Mouse (Mus musculus) CH12.LX (cell line): ENCODE measurements around the gene Gm5767. TPM values are rescaled to one million over a fixed set of nuclear protein-coding genes. Genes with fewer than 3 reads are reported as not detected.

Experiments
- DNase-seq: peaks from one replicate; pipeline ENCODE4 v3.0.0-alpha.2; 2013; ENCODE audit errors: extremely low read depth
- H3K27ac ChIP-seq: 2 replicates; pipeline ENCODE4 v1.5.1; 2012; ENCODE audit warnings: low read depth, mild to moderate bottlenecking, control low read depth, moderate library complexity; ENCODE audit not compliant: insufficient read depth
- H3K27me3 ChIP-seq: replicated peaks from 2 replicates; pipeline ENCODE3; 2012; ENCODE audit warnings: inconsistent platforms
- H3K36me3 ChIP-seq, 2 experiments: replicated peaks in 1 of 2; 2 replicates each; pipeline versions ENCODE3 to v1.6.1; 2012; ENCODE audit warnings: inconsistent platforms in 1 of 2, low read length in 1 of 2, mild to moderate bottlenecking in 1 of 2, mixed read lengths in 1 of 2, moderate library complexity in 1 of 2; ENCODE audit not compliant: control insufficient read depth in 1 of 2, insufficient read depth in 1 of 2
- H3K4me1 ChIP-seq, 2 experiments: 2 replicates each; pipeline ENCODE4 v1.6.1; 2012; ENCODE audit warnings: inconsistent platforms in 1 of 2, moderate library complexity in 1 of 2; ENCODE audit not compliant: insufficient read depth in 2 of 2, control insufficient read depth in 1 of 2
- H3K4me2 ChIP-seq: 2 replicates; pipeline ENCODE4 v1.6.1; 2012; ENCODE audit warnings: low read depth, mild to moderate bottlenecking, control low read depth; ENCODE audit not compliant: poor library complexity, insufficient read depth, severe bottlenecking
- H3K4me3 ChIP-seq, 3 experiments: fragments of 150-350 bp in 1 of 3; sonication (generic) in 1 of 3; replicated peaks in 1 of 3; 2 replicates each; pipeline versions ENCODE3 to v1.5.1; 2011 to 2012; ENCODE audit warnings: low read depth in 2 of 3, low read length in 2 of 3, mild to moderate bottlenecking in 2 of 3, moderate library complexity in 2 of 3, control low read depth in 1 of 3, improper control_type of control experiment in 1 of 3, inconsistent platforms in 1 of 3, mixed read lengths in 1 of 3; ENCODE audit not compliant: poor library complexity in 1 of 3
- H3K79me2 ChIP-seq: replicated peaks from 2 replicates; pipeline ENCODE4 v1.6.1; 2012; ENCODE audit warnings: mild to moderate bottlenecking, moderate library complexity; ENCODE audit not compliant: control insufficient read depth, poor library complexity, insufficient read depth, severe bottlenecking; ENCODE audit errors: extremely low read depth
- H3K9ac ChIP-seq: 2 replicates; pipeline ENCODE4 v1.6.1; 2012; ENCODE audit warnings: low read depth, mild to moderate bottlenecking, control low read depth, moderate library complexity; ENCODE audit not compliant: insufficient read depth
- H3K9me3 ChIP-seq: replicated peaks from 2 replicates; pipeline ENCODE3; 2012; ENCODE audit warnings: low read length, inconsistent platforms, mixed read lengths
- BHLHE40 ChIP-seq: IDR thresholded peaks from 2 replicates; pipeline ENCODE4 v1.6.1; 2011; ENCODE audit warnings: mild to moderate bottlenecking, low read depth, low read length, improper control_type of control experiment
- CHD1 ChIP-seq: IDR thresholded peaks from 2 replicates; pipeline ENCODE4 v1.6.1; 2012; ENCODE audit warnings: low read depth, low read length, improper control_type of control experiment, inconsistent platforms
- CHD2 ChIP-seq: IDR thresholded peaks from 2 replicates; pipeline ENCODE4 v1.6.1; 2011; ENCODE audit warnings: low read length, improper control_type of control experiment
- CTCF ChIP-seq, 2 experiments: IDR thresholded peaks in 1 of 2; conservative IDR thresholded peaks in 1 of 2; 2 replicates each; pipeline ENCODE4 v1.5.1; 2011 to 2012; ENCODE audit warnings: low read depth in 2 of 2, low read length in 2 of 2, improper control_type of control experiment in 1 of 2, inconsistent platforms in 1 of 2, mild to moderate bottlenecking in 1 of 2, moderate library complexity in 1 of 2
- E2F4 ChIP-seq: IDR thresholded peaks from 2 replicates; pipeline ENCODE4 v1.6.1; 2011; ENCODE audit warnings: low read depth, low read length, improper control_type of control experiment; ENCODE audit not compliant: insufficient replicate concordance
- ELF1 ChIP-seq: IDR thresholded peaks from 2 replicates; pipeline ENCODE4 v1.6.1; 2014; ENCODE audit warnings: low read depth, mild to moderate bottlenecking, inconsistent platforms, low read length, improper control_type of control experiment
- EP300 ChIP-seq: IDR thresholded peaks from 2 replicates; pipeline ENCODE4 v1.6.1; 2011; ENCODE audit warnings: low read length, improper control_type of control experiment
- ETS1 ChIP-seq: conservative IDR thresholded peaks from 2 replicates; pipeline ENCODE4 v1.6.1; 2012; ENCODE audit warnings: low read depth, mild to moderate bottlenecking, inconsistent platforms, low read length, improper control_type of control experiment, moderate library complexity
- GABPA ChIP-seq: IDR thresholded peaks from 2 replicates; pipeline ENCODE4 v1.6.1; 2012; ENCODE audit warnings: low read depth, low read length, improper control_type of control experiment, inconsistent platforms; ENCODE audit not compliant: insufficient replicate concordance
- HCFC1 ChIP-seq: IDR thresholded peaks from 2 replicates; pipeline ENCODE4 v1.6.1; 2012; ENCODE audit warnings: low read depth, mild to moderate bottlenecking, inconsistent platforms, low read length, improper control_type of control experiment
- IRF4 ChIP-seq: IDR thresholded peaks from 2 replicates; pipeline ENCODE4 v1.6.1; 2014; ENCODE audit warnings: low read depth, mild to moderate bottlenecking, inconsistent platforms, low read length, improper control_type of control experiment
- JUN ChIP-seq: IDR thresholded peaks from 2 replicates; pipeline ENCODE4 v1.6.1; 2011; ENCODE audit warnings: low read depth, mild to moderate bottlenecking, low read length, improper control_type of control experiment, moderate library complexity; ENCODE audit not compliant: insufficient read depth
- JUND ChIP-seq: conservative IDR thresholded peaks from 2 replicates; pipeline ENCODE4 v1.6.1; 2011; ENCODE audit warnings: low read depth, low read length, improper control_type of control experiment
- KAT2A ChIP-seq: IDR thresholded peaks from 2 replicates; pipeline ENCODE4 v1.6.1; 2012; ENCODE audit warnings: low read length, improper control_type of control experiment, inconsistent platforms; ENCODE audit not compliant: insufficient replicate concordance
- MAFK ChIP-seq: IDR thresholded peaks from 2 replicates; pipeline ENCODE4 v1.6.1; 2011; ENCODE audit warnings: low read length, improper control_type of control experiment; ENCODE audit not compliant: insufficient replicate concordance
- MAX ChIP-seq: IDR thresholded peaks from 2 replicates; pipeline ENCODE4 v1.6.1; 2011; ENCODE audit warnings: low read length, improper control_type of control experiment
- MAZ ChIP-seq: IDR thresholded peaks from 2 replicates; pipeline ENCODE4 v1.6.1; 2012; ENCODE audit warnings: low read depth, mild to moderate bottlenecking, inconsistent platforms, low read length, improper control_type of control experiment, moderate library complexity
- MEF2A ChIP-seq: IDR thresholded peaks from 2 replicates; pipeline ENCODE4 v1.6.1; 2014; ENCODE audit warnings: low read depth, mild to moderate bottlenecking, inconsistent platforms, low read length, improper control_type of control experiment, borderline replicate concordance
- MXI1 ChIP-seq: IDR thresholded peaks from 2 replicates; pipeline ENCODE4 v1.6.1; 2011; ENCODE audit warnings: mild to moderate bottlenecking, low read depth, low read length, improper control_type of control experiment
- MYC ChIP-seq: IDR thresholded peaks from 2 replicates; pipeline ENCODE4 v1.6.1; 2011; ENCODE audit warnings: low read depth, mild to moderate bottlenecking, improper control_type of control experiment, low read length
- NELFE ChIP-seq: IDR thresholded peaks from 2 replicates; pipeline ENCODE4 v1.6.1; 2011; ENCODE audit warnings: low read depth, low read length, improper control_type of control experiment
- NRF1 ChIP-seq: IDR thresholded peaks from 2 replicates; pipeline ENCODE4 v1.6.1; 2014; ENCODE audit warnings: low read depth, mild to moderate bottlenecking, inconsistent platforms, low read length, improper control_type of control experiment, moderate library complexity
- PAX5 ChIP-seq: IDR thresholded peaks from 2 replicates; pipeline ENCODE4 v1.6.1; 2012; ENCODE audit warnings: low read length, inconsistent platforms, mixed read lengths
- POLR2A ChIP-seq: IDR thresholded peaks from 2 replicates; pipeline ENCODE4 v1.6.1; 2011; ENCODE audit warnings: low read depth, mild to moderate bottlenecking, improper control_type of control experiment, low read length
- POLR2AphosphoS2 ChIP-seq: IDR thresholded peaks from 2 replicates; pipeline ENCODE4 v1.6.1; 2011; ENCODE audit warnings: low read depth, low read length, improper control_type of control experiment
- RAD21 ChIP-seq: IDR thresholded peaks from 2 replicates; pipeline ENCODE4 v1.6.1; 2011; ENCODE audit warnings: low read depth, mild to moderate bottlenecking, low read length, improper control_type of control experiment, moderate library complexity
- RCOR1 ChIP-seq: conservative IDR thresholded peaks from 2 replicates; pipeline ENCODE4 v1.6.1; 2012; ENCODE audit warnings: low read depth, mild to moderate bottlenecking, inconsistent platforms, low read length, improper control_type of control experiment
- SIN3A ChIP-seq: IDR thresholded peaks from 2 replicates; pipeline ENCODE4 v1.6.1; 2012; ENCODE audit warnings: low read length, improper control_type of control experiment, inconsistent platforms
- SMC3 ChIP-seq: IDR thresholded peaks from 2 replicates; pipeline ENCODE4 v1.6.1; 2011; ENCODE audit warnings: low read depth, low read length, improper control_type of control experiment
- TBP ChIP-seq: conservative IDR thresholded peaks from 2 replicates; pipeline ENCODE4 v1.6.1; 2011; ENCODE audit warnings: low read depth, low read length, improper control_type of control experiment
- TCF12 ChIP-seq: IDR thresholded peaks from 2 replicates; pipeline ENCODE4 v1.6.1; 2014; ENCODE audit warnings: low read depth, mild to moderate bottlenecking, inconsistent platforms, low read length, improper control_type of control experiment
- UBTF ChIP-seq: IDR thresholded peaks from 2 replicates; pipeline ENCODE4 v1.6.1; 2012; ENCODE audit warnings: low read depth, mild to moderate bottlenecking, inconsistent platforms, low read length, improper control_type of control experiment, moderate library complexity
- USF1 ChIP-seq: IDR thresholded peaks from 2 replicates; pipeline ENCODE4 v1.6.1; 2014; ENCODE audit warnings: low read depth, mild to moderate bottlenecking, inconsistent platforms, low read length, improper control_type of control experiment
- USF2 ChIP-seq: conservative IDR thresholded peaks from 2 replicates; pipeline ENCODE4 v1.6.1; 2011; ENCODE audit warnings: low read depth, low read length, improper control_type of control experiment
- ZC3H11A ChIP-seq: IDR thresholded peaks from 2 replicates; pipeline ENCODE4 v1.6.1; 2012; ENCODE audit warnings: low read depth, mild to moderate bottlenecking, inconsistent platforms, low read length, improper control_type of control experiment
- ZKSCAN1 ChIP-seq: IDR thresholded peaks from 2 replicates; pipeline ENCODE4 v1.6.1; 2012; ENCODE audit warnings: low read depth, inconsistent platforms, low read length, improper control_type of control experiment, borderline replicate concordance
- ZMIZ1 ChIP-seq: IDR thresholded peaks from 2 replicates; pipeline ENCODE4 v1.6.1; 2012; ENCODE audit warnings: low read depth, mild to moderate bottlenecking, inconsistent platforms, low read length, improper control_type of control experiment
- ZNF384 ChIP-seq: IDR thresholded peaks from 2 replicates; pipeline ENCODE4 v1.6.1; 2012; ENCODE audit warnings: low read depth, low read length, improper control_type of control experiment, inconsistent platforms
- dilution Hi-C: fragments of 300-500 bp; cut with MboI; formaldehyde crosslinking; loops from 2 replicates; pipeline ENCODE4 v1.14.3; 2020; ENCODE audit warnings: low sequenced_read_pairs; ENCODE audit not compliant: extremely low pct_unique_long_range_greater_than_20kb, extremely low pct_ligation_motif_present
- in situ Hi-C: fragments of 300-500 bp; cut with MboI; formaldehyde crosslinking; loops from 3 replicates; pipeline ENCODE4 v1.14.3; 2019; ENCODE audit warnings: low sequenced_read_pairs, low pct_ligation_motif_present, low pct_unique_long_range_greater_than_20kb, mixed read lengths
- polyA plus RNA-seq: library from polyadenylated mRNA; unstranded; fragments of >175 nt; gene quantifications from 2 replicates; pipeline ENCODE4 v1.2.1, GENCODE M21; 2012; ENCODE audit warnings: low read depth; ENCODE audit not compliant: insufficient read length
- total RNA-seq, 2 experiments: library from RNA; depleted of rRNA; stranded (reverse); fragments of 300-350 nt in 1 of 2; fragments of >200 nt in 1 of 2; gene quantifications; 2 replicates each; pipeline ENCODE4 v1.2.3; 2012 to 2014

The Gm5767 gene
- total and polyA plus RNA-seq, 3 experiments = not detected

DNA sequence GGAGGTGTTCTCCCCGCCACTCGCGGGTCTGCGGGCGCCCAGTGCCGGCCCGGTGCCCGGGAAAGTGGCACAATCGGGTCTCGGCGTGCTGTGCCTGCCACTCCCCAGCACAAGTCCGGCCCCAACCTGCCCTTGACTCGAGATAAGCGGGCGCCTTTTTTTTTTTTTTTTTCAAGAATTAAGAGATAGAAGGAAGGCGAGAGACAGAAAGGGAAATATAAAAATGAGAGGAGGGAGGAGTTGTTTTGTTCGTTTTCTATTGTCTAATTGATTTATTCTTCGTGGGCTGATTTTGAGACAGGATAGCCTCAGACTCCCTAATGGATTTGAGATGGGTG is 8.3 kb upstream of the Gm5767 start:
- Histone ChIP-seq H3K4me1 (peaks cover 23 to 65% of the 10 kb centered on the region in 2 experiments), H3K27me3 (peaks cover 15% of the 10 kb centered on the region)
- in situ Hi-C loops = loop anchor here (5.0 kb wide), 1 partner anchor 260 kb away; no protein-coding TSS in a partner anchor

DNA sequence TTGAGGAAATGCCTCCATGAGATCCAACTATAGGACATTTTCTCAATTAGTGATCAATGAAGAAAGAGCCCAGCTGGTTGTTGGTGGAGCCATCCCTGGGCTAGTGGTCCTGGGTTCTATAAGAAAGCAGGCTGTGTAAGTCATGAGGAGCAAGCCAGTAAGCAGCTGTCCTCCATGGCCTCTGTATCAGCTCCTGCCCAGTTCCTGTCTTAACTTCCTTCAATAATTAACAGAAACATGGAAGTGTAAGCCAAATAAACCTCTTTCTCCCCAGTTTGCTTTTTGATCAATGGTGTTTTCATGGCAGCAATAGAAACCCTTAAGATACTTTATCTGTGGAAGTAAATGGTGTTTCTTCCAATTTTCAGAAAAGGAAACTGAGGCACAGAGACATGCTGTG is 7.8 kb upstream of the Gm5767 start:
- no peak overlapping the region for H3K4me3 ChIP-seq
- H3K27me3 ChIP-seq = peaks cover 15% of the 10 kb centered on the region
- no peak for TF ChIP-seq ZKSCAN1
- no peak for TF ChIP-seq MEF2A
- TF ChIP-seq KAT2A = no peak
- TF ChIP-seq ZC3H11A = no peak
- no peak for TF ChIP-seq PAX5
- no peak for TF ChIP-seq GABPA
- no peak for TF ChIP-seq HCFC1
- no peak for TF ChIP-seq EP300
- TF ChIP-seq JUN = no peak
- TF ChIP-seq NRF1 = no peak
- TF ChIP-seq E2F4 = no peak
- TF ChIP-seq ZNF384 = no peak
- no peak for TF ChIP-seq TBP
- TF ChIP-seq POLR2A = no peak
- no peak for TF ChIP-seq TCF12
- TF ChIP-seq ETS1 = no peak
- TF ChIP-seq CHD1 = no peak
- TF ChIP-seq, all 38 proteins: peak for 0
- Histone ChIP-seq H3K9me3 (no peaks in the 10 kb centered on the region), H3K9ac (no peak overlapping the region), H3K79me2 (no peaks in the 10 kb centered on the region), H3K4me1 (peaks cover 20 to 60% of the 10 kb centered on the region in 2 experiments), H3K36me3 (peaks cover 4 to 22% of the 10 kb centered on the region in 2 experiments), H3K4me2 (peak overlapping the region; percentile 93), H3K27ac (no peak overlapping the region)
- DNase-seq = no peak
- in situ Hi-C loops = loop anchor here (5.0 kb wide), 1 partner anchor 261 kb away; no protein-coding TSS in a partner anchor
- dilution Hi-C loops = no loop called here

More for the DNA sequence above, 8.3 kb upstream of the Gm5767 start:
- dilution Hi-C loops = no loop called here
- no peak overlapping the region for H3K27ac ChIP-seq
- H3K9ac ChIP-seq = 0 out of 2 replicates have a peak overlapping the region, but pooled peaks have one; percentile 31
- H3K9me3 ChIP-seq = no peaks in the 10 kb centered on the region
- DNase-seq = no peak
- H3K79me2 ChIP-seq = no peaks in the 10 kb centered on the region
- H3K4me3 ChIP-seq = peak overlapping the region; percentile 15 to 60 (median 44)
- H3K4me2 ChIP-seq = peak overlapping the region; percentile 93
- TF ChIP-seq MXI1 = no peak
- no peak for TF ChIP-seq MYC
- TF ChIP-seq CHD2 = no peak
- TF ChIP-seq RAD21 = no peak
- no peak for TF ChIP-seq TCF12
- TF ChIP-seq USF1 = no peak
- no peak for TF ChIP-seq SIN3A
- no peak for TF ChIP-seq NRF1
- TF ChIP-seq SMC3 = no peak
- TF ChIP-seq ZC3H11A = no peak
- no peak for TF ChIP-seq POLR2AphosphoS2
- TF ChIP-seq NELFE = no peak
- TF ChIP-seq HCFC1 = no peak
- 0 out of 2 replicates have a peak, but pooled peaks have one; percentile 35 for TF ChIP-seq CHD1
- no peak for TF ChIP-seq MAX
- no peak for TF ChIP-seq UBTF
- TF ChIP-seq JUND = no peak
- no peak for TF ChIP-seq MAFK
- TF ChIP-seq IRF4 = no peak
- TF ChIP-seq ZNF384 = peak; percentile 85
- peak; percentile 13; the same call in 1 of the 2 replicates for TF ChIP-seq MAZ
- no peak for TF ChIP-seq BHLHE40
- TF ChIP-seq PAX5 = no peak
- TF ChIP-seq ZMIZ1 = no peak
- no peak for TF ChIP-seq MEF2A
- no peak for TF ChIP-seq CTCF (conservative IDR thresholded peaks at IDR 0.05 in 1 of 2, IDR thresholded peaks at IDR 0.05 in 1 of 2; ENCODE audit: low read depth in 2 of 2, low read length in 2 of 2)
- no peak for TF ChIP-seq RCOR1
- no peak for TF ChIP-seq USF2
- no peak for TF ChIP-seq KAT2A
- TF ChIP-seq ZKSCAN1 = no peak
- TF ChIP-seq ELF1 = 0 out of 2 replicates have a peak, but pooled peaks have one; percentile 4
- TF ChIP-seq E2F4 = no peak
- no peak for TF ChIP-seq JUN
- peaks cover 4 to 23% of the 10 kb centered on the region in 2 experiments for H3K36me3 ChIP-seq
